ENCODE assay signal across 8 mouse cellular contexts in the genomic region with DNA sequence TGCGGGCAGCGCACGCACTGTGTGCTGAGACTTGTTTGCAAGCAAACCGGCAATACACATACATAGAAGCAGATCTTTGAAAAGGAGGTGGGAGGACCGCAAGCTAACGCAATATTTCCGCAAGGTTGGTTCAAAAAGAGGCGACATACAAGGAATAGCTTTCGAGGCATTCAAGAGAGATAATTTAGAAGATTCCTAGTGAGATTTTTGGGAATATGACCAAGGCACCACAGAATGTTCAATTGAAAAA. TPM values are rescaled to one million over a fixed set of nuclear protein-coding genes. Genes with fewer than 3 reads are reported as not detected.
DNase-seq lines count a peak whose midpoint lies in the region; ATAC-seq and TF ChIP-seq lines count a peak whose summit lies in the region.

No protein-coding gene starts in this region.

- TF ChIP-seq CTCF in MEL (IDR thresholded peaks at IDR 0.05 in 2 of 3, conservative IDR thresholded peaks at IDR 0.05 in 1 of 3; ENCODE audit: control insufficient read depth in 1 of 3, insufficient read depth in 1 of 3, low read depth in 2 of 3, low read length in 3 of 3, poor library complexity in 1 of 3, severe bottlenecking in 1 of 3) = no peak

- no peaks in the 10 kb centered on the region for H3K27me3 ChIP-seq in heart, embryonic 15.5 days
- no peaks in the 10 kb centered on the region for H3K27me3 ChIP-seq in MEL (ENCODE audit: control insufficient read depth in 1 of 2, insufficient read depth in 2 of 2, low read length in 2 of 2)
- H3K27me3 ChIP-seq in hindbrain, embryonic 13.5 days = no peaks in the 10 kb centered on the region
- H3K27me3 ChIP-seq in midbrain, embryonic 11.5 days (ENCODE audit: control insufficient read depth, insufficient read depth, low read length) = no peaks in the 10 kb centered on the region

- TF ChIP-seq EP300 in MEL (IDR thresholded peaks at IDR 0.05; ENCODE audit: low read depth in 1 of 2, low read length in 2 of 2) = no peak

- 3% methylated on average over 9 of the region's 9 CpGs for WGBS in heart, embryonic 15.5 days
- WGBS in hindbrain, embryonic 13.5 days = 6% methylated on average over 9 of the region's 9 CpGs
- 4% methylated on average over 9 of the region's 9 CpGs for WGBS in midbrain, embryonic 11.5 days

- no peaks in the 10 kb centered on the region for H3K9me3 ChIP-seq in heart, embryonic 15.5 days (replicated peaks)
- no peaks in the 10 kb centered on the region for H3K9me3 ChIP-seq in MEL (replicated peaks; ENCODE audit: insufficient read depth, low read length)
- H3K9me3 ChIP-seq in hindbrain, embryonic 13.5 days = no peaks in the 10 kb centered on the region
- no peaks in the 10 kb centered on the region for H3K9me3 ChIP-seq in midbrain, embryonic 11.5 days (ENCODE audit: control insufficient read depth, low read length)

- no peak for ATAC-seq in heart, embryonic 15.5 days (replicated peaks; ENCODE audit: insufficient number of reproducible peaks, insufficient read depth, low FRiP score, low read depth)
- ATAC-seq in hindbrain, embryonic 13.5 days (ENCODE audit: low FRiP score) = no peak
- no peak for ATAC-seq in midbrain, embryonic 11.5 days (ENCODE audit: low FRiP score)

- no peak for TF ChIP-seq POLR2A in MEL (IDR thresholded peaks at IDR 0.05; ENCODE audit: control insufficient read depth in 1 of 2, insufficient read depth in 1 of 2, low read depth in 1 of 2, low read length in 2 of 2, poor library complexity in 1 of 2)

- peaks cover 22% of the 10 kb centered on the region for H3K4me1 ChIP-seq in heart, embryonic 15.5 days (replicated peaks)
- peaks cover 2 to 16% of the 10 kb centered on the region in 2 experiments; a peak in 2 of 4 replicates for H3K4me1 ChIP-seq in MEL (ENCODE audit: control insufficient read depth in 1 of 2, insufficient read depth in 2 of 2, low read length in 2 of 2)
- H3K4me1 ChIP-seq in hindbrain, embryonic 13.5 days (replicated peaks) = peaks cover 11% of the 10 kb centered on the region
- 0 out of 2 replicates have a peak, but pooled peaks cover 5% of the 10 kb centered on the region for H3K4me1 ChIP-seq in midbrain, embryonic 11.5 days (ENCODE audit: control insufficient read depth, insufficient read depth, low read length)

- peak overlapping the region; percentile 61 for H3K27ac ChIP-seq in heart, embryonic 15.5 days
- H3K27ac ChIP-seq in MEL (ENCODE audit: control insufficient read depth, low read depth, low read length) = peak overlapping the region; percentile 69
- H3K27ac ChIP-seq in hindbrain, embryonic 13.5 days = no peak overlapping the region
- no peak overlapping the region for H3K27ac ChIP-seq in midbrain, embryonic 11.5 days (ENCODE audit: low read depth, low read length)

- H3K4me2 ChIP-seq in heart, embryonic 15.5 days = peak overlapping the region; percentile 86
- peak overlapping the region; percentile 91 for H3K4me2 ChIP-seq in hindbrain, embryonic 13.5 days
- peak overlapping the region; percentile 73 for H3K4me2 ChIP-seq in midbrain, embryonic 11.5 days

- H3K79me2 ChIP-seq in MEL (ENCODE audit: control insufficient read depth, insufficient read depth, low read length, poor library complexity) = peaks cover 10% of the 10 kb centered on the region

- peak overlapping the region; percentile 70 for H3K4me3 ChIP-seq in heart, embryonic 15.5 days
- H3K4me3 ChIP-seq in MEL (ENCODE audit: control insufficient read depth in 1 of 2, insufficient read depth in 1 of 2, low read depth in 2 of 2, low read length in 2 of 2) = peak overlapping the region; percentile 52 to 64
- peak overlapping the region; percentile 66 for H3K4me3 ChIP-seq in hindbrain, embryonic 13.5 days
- H3K4me3 ChIP-seq in midbrain, embryonic 11.5 days (ENCODE audit: low read depth, low read length) = peak overlapping the region; percentile 57

- no peak for DNase-seq in heart, postnatal 4 days
- peak; percentile 76 for DNase-seq in MEL (ENCODE audit: low read depth, low spot score)
- DNase-seq in midbrain, embryonic 11.5 days (ENCODE audit: low spot score, missing footprints) = no peak
- DNase-seq in right cerebral cortex, postnatal 10 days (ENCODE audit: low spot score in 2 of 2) = no peak
- no peak for DNase-seq in right cerebral cortex, adult 2 months (ENCODE audit: low spot score in 2 of 2)
- no peak for DNase-seq in retina, postnatal 1 day

- TF ChIP-seq RAD21 in MEL (IDR thresholded peaks at IDR 0.05; ENCODE audit: low read depth, low read length) = no peak

- H3K36me3 ChIP-seq in heart, embryonic 15.5 days = no peaks in the 10 kb centered on the region
- H3K36me3 ChIP-seq in MEL (ENCODE audit: control insufficient read depth in 1 of 2, insufficient read depth in 2 of 2, low read length in 2 of 2) = peaks cover 0 to 36% of the 10 kb centered on the region in 2 experiments; a peak in 2 of 4 replicates
- H3K36me3 ChIP-seq in hindbrain, embryonic 13.5 days = no peaks in the 10 kb centered on the region
- H3K36me3 ChIP-seq in midbrain, embryonic 11.5 days (ENCODE audit: control insufficient read depth, insufficient read depth, low read length) = no peaks in the 10 kb centered on the region

- H3K9ac ChIP-seq in heart, embryonic 15.5 days = peak overlapping the region; percentile 64
- peak overlapping the region; percentile 76 for H3K9ac ChIP-seq in MEL (ENCODE audit: control insufficient read depth, low read depth, low read length, poor library complexity, severe bottlenecking)
- peak overlapping the region; percentile 77 for H3K9ac ChIP-seq in hindbrain, embryonic 13.5 days
- H3K9ac ChIP-seq in midbrain, embryonic 11.5 days (ENCODE audit: low read length) = peak overlapping the region; percentile 80

TF ChIP-seq in MEL, 35 proteins besides CTCF, POLR2A, EP300 and RAD21:
- TF ChIP-seq ZMIZ1 (IDR thresholded peaks at IDR 0.05; ENCODE audit: low read depth, low read length) (no peak), MXI1 (IDR thresholded peaks at IDR 0.05; ENCODE audit: low read depth, low read length) (peak; percentile 23; the same call in 1 of the 2 replicates)

RNA-seq across cellular contexts. Expression of a gene that starts 0.5 kb away (rescaled TPM):
- polyA plus RNA-seq in heart, embryonic 15.5 days (2015; fragmentation: Nextera tagmentation; extraction: Ambion mirVana) = 0.77 and 1.3 TPM in 2 replicates
- total RNA-seq in heart, postnatal 4 days (2021) = 1 to 10 TPM; 2.7 to 2.9 TPM
- 3.4 and 3.7 TPM in 2 replicates for total RNA-seq in MEL (2012; rRNA removed)
- 1 to 10 TPM in 1 of 2 experiments, not detected in 1; 5.2 TPM for polyA plus RNA-seq in MEL (2012; ENCODE audit: insufficient read depth in 1 of 2, insufficient read length in 2 of 2, low read depth in 1 of 2, low replicate concordance in 2 of 2, missing spikeins in 1 of 2)
- 0.61 and 0.66 TPM in 2 replicates for polyA plus RNA-seq in hindbrain, embryonic 13.5 days (2015; fragmentation: Nextera tagmentation; extraction: Ambion mirVana)
- 2.4 and 2.8 TPM in 2 replicates for polyA plus RNA-seq in midbrain, embryonic 11.5 days (2014; fragmentation: Nextera tagmentation; extraction: Ambion mirVana)

Comparison
In these comparisons a context has a peak if more than half of its experiments do, and no peak if none do; other contexts are left out.
1. H3K27ac ChIP-seq: peak in heart, embryonic 15.5 days (single experiment) and MEL (single experiment); none in hindbrain, embryonic 13.5 days (single experiment) and midbrain, embryonic 11.5 days (single experiment).
2. Peak in every context shown above with its lines, with median percentiles within 50 percentile points of each other: H3K4me2 ChIP-seq, H3K4me3 ChIP-seq and H3K9ac ChIP-seq.